Mouse (Mus musculus) left cerebral cortex, postnatal 36 days (tissue): Measurements from ENCODE around the gene Gtpbp3. TPM values are rescaled to one million over a fixed set of nuclear protein-coding genes. Genes with fewer than 3 reads are reported as not detected.

Experiments used
- DNase-seq, 2 experiments: peaks; one replicate each; pipeline ENCODE4 v3.0.0; 2021 to 2022; ENCODE audit warnings: low spot score in 2 of 2, mixed read lengths in 1 of 2
- intact Hi-C: fragments of 180-260 bp; cut with DNase I; formaldehyde crosslinking; loops from one replicate; pipeline ENCODE4 v1.15.1; 2025
- total RNA-seq, 2 experiments: library from RNA; stranded (reverse); gene quantifications; 2 replicates each; pipeline ENCODE4 v1.2.3; 2021

Gene Gtpbp3
- total RNA-seq, 2 experiments from 2014 or later, result 34.2 to 36.0 TPM

DNA sequence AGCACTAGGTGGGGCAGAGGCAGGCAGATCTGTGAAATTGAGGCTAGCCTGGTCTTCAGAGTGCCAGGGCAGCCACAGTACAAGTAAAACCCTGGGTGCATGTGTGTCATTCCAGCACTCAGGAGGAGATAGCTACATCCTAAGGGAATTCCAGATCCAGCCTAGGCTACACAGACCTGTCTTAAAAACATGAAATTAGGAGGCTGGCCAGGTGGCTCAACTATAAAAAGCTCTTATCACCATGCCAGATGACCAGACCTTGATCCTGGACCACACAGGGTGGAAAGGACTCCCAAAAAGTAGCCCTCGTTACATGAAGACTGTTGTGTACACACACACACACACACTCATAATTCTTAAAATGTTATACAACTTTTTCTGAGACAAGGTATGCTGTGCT is 19.9 kb upstream of the Gtpbp3 start:
- intact Hi-C loops, result no loop called here

DNA sequence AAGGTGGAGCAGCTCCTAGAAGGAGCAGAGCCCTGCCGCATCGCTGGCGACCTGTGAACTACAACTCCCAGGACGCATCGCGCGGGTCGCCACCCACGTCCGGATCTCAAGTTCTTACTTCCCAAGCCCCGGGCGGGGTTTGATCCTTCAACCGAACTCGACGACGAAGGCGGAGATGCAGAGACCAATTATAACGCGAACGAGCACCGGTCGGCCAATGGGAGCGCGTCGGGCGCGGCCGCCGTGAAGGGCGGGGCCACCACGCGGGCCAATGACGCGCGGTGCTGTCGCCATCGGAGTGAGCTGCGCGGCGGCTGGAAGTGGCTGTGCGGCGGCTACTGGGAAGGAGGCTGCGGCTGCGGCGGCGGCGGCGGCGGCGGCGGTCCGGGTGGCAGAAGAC is 19.0 kb upstream of the Gtpbp3 start, which contains the start of gene Dda1:
Gene Dda1, plus strand, starts transcription at position 284 of the 400 bp plus-strand sequence.
- DNase-seq, result peak; percentile 98
- intact Hi-C loops, result no loop called here

More for the DNA sequence above, 19.9 kb upstream of the Gtpbp3 start:
- no peak for DNase-seq

DNA sequence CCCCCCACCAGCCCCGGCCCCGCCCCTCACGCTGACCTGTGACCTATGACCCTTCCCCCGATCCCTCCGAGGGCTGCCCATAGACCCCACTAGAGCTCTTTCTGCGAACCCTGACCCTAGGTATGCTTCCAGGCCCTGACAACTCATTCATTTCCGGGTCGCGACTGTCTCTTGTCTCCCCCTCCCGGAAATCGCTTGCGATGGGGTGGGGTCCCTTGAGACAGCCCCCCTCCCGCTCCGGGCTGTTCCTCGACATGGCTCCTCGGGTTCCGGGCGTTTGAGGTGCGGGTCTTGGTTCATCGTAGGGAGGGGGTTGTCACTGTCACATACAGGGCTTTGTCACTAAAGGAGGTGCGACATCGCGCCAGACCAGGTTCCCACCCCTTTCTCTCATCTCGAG is 18.5 kb upstream of the Gtpbp3 start:
- peak; percentile 47 to 51 for DNase-seq
- intact Hi-C loops, result no loop called here

DNA sequence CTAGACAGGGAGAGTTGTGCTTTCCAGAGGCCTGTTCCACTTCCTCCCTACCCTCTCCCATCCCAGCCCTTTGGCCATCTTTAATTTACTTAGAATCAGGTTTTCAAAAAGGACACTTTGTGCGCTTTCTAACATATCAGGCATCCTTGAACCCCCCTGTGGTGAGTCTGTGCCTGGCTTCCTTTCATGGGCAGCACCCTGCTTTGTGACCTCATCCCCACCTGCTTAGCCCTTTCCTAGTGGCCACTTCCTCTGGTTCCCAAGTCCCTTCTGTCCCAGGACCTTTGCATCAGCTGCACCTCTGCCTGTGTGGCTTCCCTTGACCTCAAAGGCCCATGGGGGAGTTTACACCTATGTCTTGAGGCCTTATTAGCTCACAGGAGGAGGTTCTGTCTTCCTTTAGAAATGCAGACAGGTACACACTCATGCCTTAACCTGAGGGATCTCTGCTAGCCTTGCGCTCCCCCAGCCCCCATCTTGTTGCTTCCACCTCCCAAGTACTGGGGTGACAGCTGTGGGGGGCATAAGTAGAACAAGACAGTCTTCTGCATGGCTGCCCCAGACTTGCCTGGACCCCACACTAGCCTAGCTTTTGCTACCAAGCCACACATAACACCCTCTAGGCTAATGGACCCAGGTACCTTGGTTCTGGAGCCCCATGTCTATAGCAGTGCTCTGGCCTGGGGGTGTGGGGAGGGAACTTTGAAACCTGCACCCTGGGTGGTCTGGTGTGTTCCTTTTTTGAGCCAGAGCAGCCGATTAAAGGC is 17.6 kb upstream of the Gtpbp3 start:
- DNase-seq, result no peak

DNA sequence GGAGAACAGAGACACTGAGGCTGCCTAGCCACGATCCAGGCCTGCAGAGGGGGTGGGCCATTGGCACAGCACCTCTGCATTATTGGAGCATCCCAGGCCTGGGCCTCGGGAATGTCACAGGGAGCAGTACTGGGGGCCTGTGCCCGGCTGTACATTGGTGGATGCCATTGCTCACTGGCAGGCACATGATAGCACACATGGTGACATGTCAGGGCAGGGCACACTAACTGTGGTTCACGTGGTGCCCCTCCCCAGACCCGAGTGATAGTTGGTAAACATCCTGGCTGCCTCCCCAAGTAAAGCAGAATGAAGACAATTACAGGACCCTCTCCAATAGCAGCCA is 17.0 kb upstream of the Gtpbp3 start:
- intact Hi-C loops, result no loop called here
- DNase-seq, result no peak

More for the DNA sequence above, 17.6 kb upstream of the Gtpbp3 start:
- intact Hi-C loops, result no loop called here

DNA sequence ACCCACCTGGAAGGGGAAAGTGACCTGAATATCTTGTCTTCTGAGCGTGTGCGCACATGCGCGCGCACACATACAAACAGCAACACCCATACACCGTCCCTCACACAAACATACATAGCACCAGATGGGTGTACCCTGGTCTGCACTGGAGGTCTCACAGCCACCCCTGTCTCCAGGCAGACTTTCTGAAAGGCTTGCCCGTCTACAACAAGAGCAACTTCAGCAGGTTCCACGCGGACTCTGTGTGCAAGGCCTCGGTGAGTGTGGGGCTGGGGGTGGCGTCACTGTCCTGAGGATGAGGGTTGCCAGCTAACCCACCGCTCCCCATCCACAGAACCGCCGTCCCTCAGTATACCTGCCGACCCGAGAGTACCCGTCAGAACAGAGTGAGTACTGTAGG is 16.0 kb upstream of the Gtpbp3 start:
- no peak for DNase-seq
- intact Hi-C loops, result no loop called here

DNA sequence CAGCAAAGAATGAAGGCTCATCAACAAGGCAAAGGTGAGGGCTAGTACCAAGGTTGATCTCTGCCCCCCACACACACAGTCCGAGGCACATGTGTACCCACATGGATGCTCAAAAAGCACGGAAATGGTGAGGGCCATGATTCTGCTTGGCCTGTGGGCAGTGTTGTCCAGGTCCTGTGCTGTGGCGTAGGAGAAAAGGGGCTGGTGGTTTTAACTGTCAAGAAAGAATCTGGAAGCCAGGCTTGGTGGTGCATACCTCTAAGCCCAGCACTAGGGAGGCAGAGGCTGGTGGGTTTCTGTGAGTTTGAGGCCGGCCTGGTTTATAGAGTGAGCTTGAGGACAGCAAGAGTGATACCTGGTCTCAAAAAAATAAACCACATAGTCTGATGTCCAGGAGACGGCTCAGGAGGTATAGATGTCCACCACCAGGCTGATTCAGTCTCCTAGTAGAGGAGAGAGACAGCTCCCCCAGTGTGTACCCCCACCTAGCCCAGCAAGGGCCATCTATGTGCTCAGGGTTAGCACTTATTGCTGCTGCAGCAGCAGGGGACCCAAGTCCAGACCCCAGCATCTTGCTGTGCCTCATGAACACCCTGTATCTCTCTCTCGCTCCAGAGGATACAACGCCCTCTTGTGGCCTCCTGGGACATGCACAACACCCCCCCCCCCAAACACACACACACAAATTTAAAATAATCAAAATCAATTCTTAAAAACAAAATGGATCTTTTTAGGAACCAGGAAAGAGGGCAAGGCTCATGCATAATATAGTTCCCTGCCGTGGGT is 15.1 kb upstream of the Gtpbp3 start:
- intact Hi-C loops, result no loop called here
- DNase-seq, result no peak

DNA sequence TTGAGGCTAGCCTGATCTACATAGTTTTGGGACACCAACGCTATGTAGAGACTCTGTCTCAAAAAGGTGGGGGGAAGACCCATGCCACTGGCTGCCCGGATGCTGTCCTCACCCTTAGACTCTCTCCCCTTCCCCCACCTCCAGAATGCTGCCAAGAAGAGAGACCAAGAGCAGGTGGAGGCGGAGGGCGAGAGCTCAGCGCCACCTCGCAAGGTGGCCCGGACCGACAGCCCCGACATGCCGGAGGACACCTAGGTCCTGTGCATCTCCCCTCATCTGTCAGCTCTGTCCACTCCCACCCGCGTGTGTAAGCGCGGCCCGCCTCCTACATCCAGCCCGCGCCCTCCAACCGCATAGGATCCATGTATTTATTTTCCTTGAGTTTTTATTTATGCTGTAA is 13.6 kb upstream of the Gtpbp3 start:
- intact Hi-C loops, result no loop called here
- DNase-seq, result no peak

DNA sequence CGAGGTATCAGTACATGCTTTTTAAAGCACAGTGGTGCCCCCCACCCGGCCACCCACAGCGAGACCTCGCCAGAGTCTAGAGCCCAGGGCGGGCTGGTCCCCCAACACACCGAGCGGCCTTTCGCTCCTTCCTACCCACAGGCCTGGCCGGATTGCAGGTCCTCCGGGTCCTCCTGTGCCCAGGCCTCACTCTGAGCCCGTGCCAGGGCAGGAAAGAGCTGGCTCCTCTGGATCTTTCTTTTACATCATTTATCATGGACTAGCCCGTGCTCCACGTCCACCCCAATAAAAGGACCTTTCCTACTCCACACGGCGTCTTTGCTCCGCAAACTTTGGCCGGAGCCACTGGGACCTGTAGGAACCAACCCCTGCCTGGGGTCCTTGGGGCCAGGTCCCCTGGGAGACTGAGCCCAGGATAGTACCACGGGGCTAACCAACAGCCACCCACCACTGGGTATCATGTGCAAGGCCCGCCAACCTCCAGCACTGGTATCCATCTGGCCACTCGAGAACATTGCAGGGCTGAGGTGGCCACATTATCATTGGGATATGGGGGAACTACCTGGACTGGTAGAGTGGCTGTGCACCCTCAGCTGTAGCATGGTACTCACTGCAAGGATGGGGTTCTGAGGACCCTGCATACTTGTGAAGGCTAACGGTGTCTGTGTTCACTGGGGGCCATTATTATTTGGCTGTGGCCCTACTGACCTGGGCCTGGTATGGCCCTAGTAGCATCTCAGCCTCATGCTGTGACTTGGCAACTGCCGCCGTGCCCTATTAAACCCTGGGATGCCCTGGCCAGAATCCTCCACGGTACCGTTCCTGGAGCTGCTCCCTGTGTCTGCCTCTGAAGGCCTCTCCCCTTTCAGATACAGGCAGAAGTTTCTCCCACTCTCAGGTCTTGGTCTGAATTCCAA is 12.9 kb upstream of the Gtpbp3 start:
- intact Hi-C loops, result no loop called here
- no peak for DNase-seq

DNA sequence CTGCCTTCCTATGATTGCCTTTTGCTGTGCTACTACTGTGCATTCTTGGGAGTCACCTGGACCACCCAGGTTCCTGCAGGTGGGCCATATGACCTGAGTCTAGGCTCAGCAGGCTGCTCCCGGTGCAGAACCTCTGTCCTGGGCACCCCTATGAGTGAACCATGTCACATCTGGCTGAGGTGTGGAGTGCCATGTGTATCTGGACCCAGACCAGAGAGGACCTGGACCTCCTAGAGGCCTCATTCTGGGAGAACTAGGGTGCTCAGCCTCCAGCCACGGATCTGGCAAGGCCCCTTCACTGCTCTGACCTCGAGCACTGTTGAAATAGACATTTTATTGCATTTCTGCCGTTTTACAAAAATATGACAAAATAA is 12.2 kb upstream of the Gtpbp3 start:
- intact Hi-C loops, result no loop called here
- DNase-seq, result no peak

DNA sequence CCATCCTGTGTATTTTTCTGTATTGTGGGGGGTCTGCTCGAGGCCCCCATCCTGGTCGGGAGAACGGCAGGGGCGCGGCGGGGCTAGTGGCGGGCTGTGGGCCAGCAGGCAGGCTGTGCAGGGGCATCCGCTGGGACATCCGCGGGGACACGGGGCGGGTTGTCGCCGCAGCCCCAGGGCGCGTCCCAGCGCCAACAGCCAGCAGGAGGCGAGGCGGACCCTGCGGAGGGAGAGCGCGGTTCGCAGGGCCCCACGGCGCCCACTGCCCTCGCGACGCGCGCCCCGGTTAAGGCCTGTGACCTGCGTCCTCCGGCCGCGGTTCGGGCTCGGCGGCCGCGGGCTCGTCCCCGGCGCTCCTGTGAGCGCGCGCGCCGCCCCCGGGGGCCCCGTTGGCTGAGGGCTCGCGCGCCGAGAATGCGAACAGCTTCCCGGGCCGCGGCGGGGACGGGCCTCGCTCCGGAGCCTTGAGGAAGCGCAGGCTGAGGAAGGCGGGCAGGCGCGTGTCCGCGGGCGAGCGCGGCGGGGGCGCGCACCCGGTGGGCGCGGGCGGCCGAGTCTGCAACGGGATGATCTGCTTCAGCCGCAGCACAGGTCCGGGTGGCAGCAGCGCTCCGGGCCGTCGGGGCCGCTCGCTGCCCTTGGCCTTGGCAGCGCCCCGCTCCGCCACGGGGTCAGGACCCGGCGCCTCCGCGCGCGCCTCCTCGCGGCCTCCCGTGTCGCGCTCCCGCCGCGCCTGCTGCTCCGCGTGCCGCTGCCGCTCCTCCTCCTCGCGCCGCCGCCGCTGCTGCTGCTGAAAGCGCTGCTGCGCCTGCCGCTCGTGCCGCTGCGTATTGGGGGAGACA is 11.6 kb upstream of the Gtpbp3 start:
- peak; percentile 82 to 90 for DNase-seq
- intact Hi-C loops, result no loop called here

DNA sequence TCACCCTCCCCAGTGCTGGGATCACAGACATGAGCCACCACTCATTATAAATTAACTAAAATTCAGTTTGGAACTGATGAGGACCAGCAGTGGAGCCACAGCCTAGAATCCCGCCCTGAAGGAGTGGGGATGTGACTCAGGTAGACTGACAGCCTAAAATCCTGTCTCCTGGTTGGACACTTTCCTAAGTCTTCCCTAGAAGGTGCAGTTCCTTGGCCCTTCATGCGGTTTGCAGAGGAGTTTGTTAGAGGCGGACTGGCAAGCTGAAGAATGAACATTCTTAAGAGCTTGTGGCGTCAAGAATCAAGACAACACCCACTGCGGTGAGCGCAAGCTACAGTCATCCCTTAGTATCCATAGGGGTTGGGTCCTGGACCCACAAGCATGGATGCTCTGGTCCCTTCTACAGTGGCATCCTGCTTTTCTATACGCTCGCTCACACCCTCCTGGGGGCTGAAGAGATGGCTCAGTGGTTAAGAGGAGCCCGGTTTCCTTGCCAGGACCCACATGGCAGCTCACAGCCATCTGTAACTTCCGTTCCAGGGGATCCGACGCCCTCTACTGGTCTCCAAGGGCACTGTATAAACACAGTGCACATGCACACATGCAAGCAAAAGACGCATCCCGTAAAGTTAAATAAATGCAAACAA is 10.6 kb upstream of the Gtpbp3 start:
- intact Hi-C loops, result no loop called here
- no peak for DNase-seq

DNA sequence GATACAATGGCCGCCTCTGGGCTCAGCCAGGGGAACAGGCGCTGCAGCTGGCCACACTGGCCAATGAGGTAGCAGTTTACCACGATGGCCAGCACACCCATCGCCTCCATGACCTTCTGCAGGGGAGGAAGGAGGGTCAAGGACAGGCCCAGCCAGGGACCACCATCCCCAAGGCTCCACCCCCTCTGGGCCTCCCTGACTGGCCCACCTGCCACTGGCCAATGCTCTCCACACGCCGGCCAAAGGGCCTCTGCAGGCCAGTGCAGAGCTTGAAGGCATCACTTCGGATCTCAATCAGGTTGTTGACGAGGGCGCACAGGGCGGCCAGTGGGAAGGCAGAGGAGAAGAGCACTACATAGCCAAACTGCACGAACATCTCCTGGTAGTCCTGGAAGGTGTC is 9.0 kb upstream of the Gtpbp3 start:
- intact Hi-C loops, result no loop called here
- DNase-seq, result no peak

DNA sequence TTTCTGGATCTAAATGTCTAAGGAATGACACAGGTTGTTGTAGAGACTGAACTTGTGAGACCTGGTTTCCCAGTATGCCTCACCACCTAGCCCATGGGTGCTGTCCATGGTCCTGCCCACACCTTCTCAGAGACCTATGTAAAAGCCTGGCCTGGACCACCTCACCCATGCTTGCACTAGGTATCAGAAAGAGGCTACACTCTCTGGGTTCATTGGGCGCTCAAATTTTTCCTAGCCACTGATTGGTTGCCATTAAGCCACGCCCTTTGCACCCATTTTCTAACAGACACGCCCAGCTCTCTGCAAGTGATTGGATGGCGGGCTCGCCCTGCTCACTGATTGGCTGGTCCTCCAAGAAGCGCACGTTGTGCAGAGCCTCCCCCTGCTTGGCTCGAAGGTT is 4.0 kb upstream of the Gtpbp3 start:
- no peak for DNase-seq
- intact Hi-C loops, result no loop called here

DNA sequence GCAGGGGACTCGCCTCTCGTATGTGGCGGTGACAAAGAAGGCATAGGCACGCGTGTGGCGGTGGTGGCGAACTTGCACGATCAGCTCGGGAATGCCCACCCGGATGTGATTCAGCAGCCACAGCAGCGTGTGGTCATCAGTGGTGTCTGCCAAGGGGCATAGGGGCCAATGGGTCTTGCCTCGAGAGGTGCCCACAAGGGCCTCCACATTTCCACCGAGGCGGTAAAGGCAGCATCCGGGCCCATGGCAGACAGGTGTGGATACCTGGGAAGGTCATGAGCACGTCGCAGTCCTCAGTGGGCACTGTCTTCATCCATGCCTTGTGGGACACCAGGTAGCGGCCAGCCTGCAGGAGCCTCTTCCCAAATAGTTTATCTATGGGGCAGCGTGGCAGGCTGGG is 3.2 kb upstream of the Gtpbp3 start:
- DNase-seq, result no peak
- intact Hi-C loops, result no loop called here

DNA sequence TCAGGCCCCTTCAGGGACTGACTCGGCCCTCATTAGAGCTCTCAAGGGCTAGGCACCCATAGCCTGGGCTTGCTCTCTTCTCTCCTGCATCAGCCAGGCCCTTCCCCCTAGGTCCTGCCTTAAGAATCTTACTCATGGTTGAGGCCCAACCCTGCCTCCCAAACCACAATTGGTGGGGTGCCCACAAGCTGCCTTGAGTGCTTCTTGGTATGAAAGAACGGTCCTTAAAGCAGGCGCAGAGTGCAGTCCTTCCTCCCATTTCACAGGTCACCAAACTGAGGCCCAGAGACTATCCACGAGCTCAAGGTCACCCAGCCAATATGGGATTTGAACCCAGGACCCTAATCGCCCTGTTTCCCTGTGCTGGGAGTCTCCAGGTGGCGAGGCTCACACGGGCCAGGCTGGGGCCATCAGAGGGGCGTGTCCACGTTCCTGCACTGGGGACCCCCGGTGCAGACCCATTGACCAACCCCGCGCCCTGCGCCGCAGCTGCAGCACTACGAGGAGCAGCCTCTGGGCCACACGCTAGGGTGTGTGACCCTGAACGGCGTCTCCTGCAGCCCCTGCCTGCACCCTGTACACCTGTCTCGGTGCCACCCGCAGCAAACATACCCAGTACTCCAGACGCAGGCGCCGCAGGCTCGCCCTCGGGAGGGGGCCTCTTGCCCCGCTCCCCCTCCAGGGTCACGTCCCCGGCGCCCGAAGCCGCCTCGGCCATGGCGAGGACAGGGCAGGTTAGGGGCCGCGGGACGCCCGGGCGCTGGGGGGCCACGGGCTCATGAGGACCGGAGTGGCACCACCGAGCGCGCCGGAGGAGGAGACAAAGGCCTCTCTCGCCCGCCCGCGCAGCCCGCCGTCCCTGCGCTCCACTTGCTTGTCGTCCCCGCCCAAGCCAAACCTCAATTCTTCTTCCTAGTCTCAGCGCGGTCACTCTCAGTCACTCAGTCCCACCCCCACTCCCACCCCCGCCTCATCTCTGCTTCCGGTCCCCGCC is 2.5 kb upstream of the Gtpbp3 start, which contains the start of gene Ano8:
Gene Ano8, minus strand, starts transcription at position 822 of the 994 bp plus-strand sequence.
- intact Hi-C loops, result no loop called here
- DNase-seq, result peak; percentile 87 to 91

DNA sequence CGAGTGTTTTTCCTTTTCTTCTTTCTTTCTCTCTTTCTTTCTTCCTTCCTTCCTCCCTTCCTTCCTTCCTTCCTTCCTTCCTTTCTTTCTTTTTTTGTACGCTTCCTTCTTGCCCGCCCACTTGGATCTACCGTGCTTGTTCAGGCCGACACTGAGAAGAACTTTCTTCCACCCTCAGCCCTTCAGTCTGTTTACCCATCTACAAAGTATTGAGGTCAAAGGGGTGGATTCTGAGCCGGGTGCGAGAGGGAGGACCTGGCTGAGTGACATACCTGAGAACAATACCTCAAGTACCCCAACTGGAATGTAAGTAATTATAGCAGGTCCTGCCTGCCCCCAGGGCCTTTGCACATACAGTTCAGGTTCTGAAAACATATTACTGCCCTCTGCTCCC is 1.8 kb upstream of the Gtpbp3 start:
- no peak for DNase-seq
- intact Hi-C loops, result no loop called here

DNA sequence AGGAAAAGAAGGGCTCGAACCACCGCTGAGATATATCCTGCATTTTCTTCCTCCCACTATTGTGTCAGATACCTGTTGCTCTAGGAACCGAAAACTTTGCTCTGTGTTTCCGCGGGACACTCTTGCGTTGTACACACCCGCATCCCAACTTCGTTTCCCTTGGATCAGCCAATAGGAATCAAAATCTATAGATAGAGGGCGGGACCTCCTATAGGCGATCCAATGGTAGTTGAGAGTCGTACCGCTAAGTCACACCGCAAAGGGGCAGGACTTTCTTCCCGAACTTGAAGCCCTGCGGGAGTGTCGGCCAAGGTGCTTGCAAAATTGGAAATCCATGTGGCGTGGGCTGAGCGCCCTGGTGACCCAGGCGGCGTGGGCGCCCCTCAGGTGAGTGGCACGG is 551 bp downstream of the Gtpbp3 start:
- intact Hi-C loops, result loop anchor here (1.0 kb wide), 1 partner anchor 19 kb away; no protein-coding TSS in a partner anchor
- DNase-seq, result peak; percentile 78 to 88
